Mouse (Mus musculus): Measurements from ENCODE around the gene Fbxw28. TPM values are rescaled to one million over a fixed set of nuclear protein-coding genes. Genes with fewer than 3 reads are reported as not detected.
"Not testable (repeated sequence)": the region's sequence is repeated elsewhere in the genome, so short reads cannot be mapped to it uniquely, and the experiment has no call there.

Gene Fbxw28
- total RNA-seq (2014; fragmentation: Nextera tagmentation) (not detected in 2 replicates), total RNA-seq (2017) (not detected in 2 replicates), polyA plus RNA-seq (2012) (not detected in 2 replicates)

DNA sequence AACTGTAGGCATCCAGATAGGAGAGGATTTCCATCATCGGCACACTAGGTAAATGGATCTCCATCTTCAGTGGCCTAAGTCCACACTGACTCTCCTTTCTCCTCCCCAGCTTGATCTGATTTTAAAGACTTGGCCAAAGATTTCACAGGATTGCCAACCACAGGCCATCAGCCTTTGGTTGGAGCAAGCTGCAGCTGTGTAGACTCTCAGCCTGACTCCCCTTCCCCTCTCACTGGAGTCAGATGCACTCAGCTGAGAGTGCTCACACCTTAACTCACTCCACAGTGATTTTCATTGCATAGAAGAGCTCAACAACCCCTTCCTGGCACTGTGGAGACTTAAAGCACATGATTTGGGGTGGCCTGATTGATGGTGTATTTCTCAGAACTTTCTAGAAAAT, at the start of gene Fbxw28:
Gene Fbxw28 (minus strand): TSS at position 101 of the 400 bp plus-strand sequence.
- not testable (repeated sequence) for ATAC-seq (ENCODE audit: extremely low read depth, insufficient number of reproducible peaks, low FRiP score, poor library complexity, severe bottlenecking); H3K9me3 ChIP-seq (replicated peaks); DNase-seq (ENCODE audit: low spot score); H3K36me3 ChIP-seq (replicated peaks); H3K4me3 ChIP-seq (ENCODE audit: low read depth, low read length); H3K4me1 ChIP-seq (ENCODE audit: insufficient read depth, low read depth, low read length); H3K27me3 ChIP-seq (ENCODE audit: insufficient read depth, low read length)

DNA sequence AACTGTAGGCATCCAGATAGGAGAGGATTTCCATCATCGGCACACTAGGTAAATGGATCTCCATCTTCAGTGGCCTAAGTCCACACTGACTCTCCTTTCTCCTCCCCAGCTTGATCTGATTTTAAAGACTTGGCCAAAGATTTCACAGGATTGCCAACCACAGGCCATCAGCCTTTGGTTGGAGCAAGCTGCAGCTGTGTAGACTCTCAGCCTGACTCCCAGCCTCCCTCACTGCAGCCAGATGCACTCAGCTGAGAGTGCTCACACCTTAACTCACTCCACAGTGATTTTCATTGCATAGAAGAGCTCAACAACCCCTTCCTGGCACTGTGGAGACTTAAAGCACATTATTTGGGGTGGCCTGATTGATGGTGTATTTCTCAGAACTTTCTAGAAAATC, 51.9 kb downstream of the Fbxw28 start, which contains the start of gene Fbxw14:
Gene Fbxw14 (minus strand): TSS at position 101 of the 400 bp plus-strand sequence.
- not testable (repeated sequence) for H3K4me1 ChIP-seq (ENCODE audit: insufficient read depth, low read depth, low read length); H3K27me3 ChIP-seq (ENCODE audit: insufficient read depth, low read length); H3K9me3 ChIP-seq (replicated peaks); DNase-seq (ENCODE audit: low spot score); ATAC-seq (ENCODE audit: extremely low read depth, insufficient number of reproducible peaks, low FRiP score, poor library complexity, severe bottlenecking); H3K36me3 ChIP-seq (replicated peaks); H3K4me3 ChIP-seq (ENCODE audit: low read depth, low read length)

Other genes with a start within 250 kb of the Fbxw28 start
- gene Plxnb1, start 244.3 kb downstream of the Fbxw28 start, total RNA-seq (2014; fragmentation: Nextera tagmentation), result not detected in 2 replicates
- gene Plxnb1, start 244.3 kb downstream of the Fbxw28 start, total RNA-seq (2017), result 0.23 and 0.44 TPM in 2 replicates
- not detected in 2 replicates for gene Plxnb1, start 244.3 kb downstream of the Fbxw28 start, polyA plus RNA-seq (2012)
- gene Fbxw21, start 177.6 kb downstream of the Fbxw28 start, total RNA-seq (2014; fragmentation: Nextera tagmentation), result not detected in 2 replicates
- gene Fbxw21, start 177.6 kb downstream of the Fbxw28 start, total RNA-seq (2017), result 0.11 TPM in 1 of 2 replicates, not detected in the other
- gene Fbxw21, start 177.6 kb downstream of the Fbxw28 start, polyA plus RNA-seq (2012), result not detected in 2 replicates
- gene Fbxw13, start 143.7 kb downstream of the Fbxw28 start, total RNA-seq (2014; fragmentation: Nextera tagmentation), result not detected in 2 replicates
- not detected in 2 replicates for gene Fbxw13, start 143.7 kb downstream of the Fbxw28 start, total RNA-seq (2017)
- not detected in 2 replicates for gene Fbxw13, start 143.7 kb downstream of the Fbxw28 start, polyA plus RNA-seq (2012)
- gene Fbxw20, start 104.9 kb downstream of the Fbxw28 start, total RNA-seq (2014; fragmentation: Nextera tagmentation), result not detected in 2 replicates
- gene Fbxw20, start 104.9 kb downstream of the Fbxw28 start, total RNA-seq (2017), result 0.06 TPM in 1 of 2 replicates, not detected in the other
- not detected in 2 replicates for gene Fbxw20, start 104.9 kb downstream of the Fbxw28 start, polyA plus RNA-seq (2012)
- not detected in 2 replicates for gene Fbxw14, start 52.0 kb downstream of the Fbxw28 start, total RNA-seq (2014; fragmentation: Nextera tagmentation)
- 0.23 and 0.87 TPM in 2 replicates for gene Fbxw14, start 52.0 kb downstream of the Fbxw28 start, total RNA-seq (2017)
- gene Fbxw14, start 52.0 kb downstream of the Fbxw28 start, polyA plus RNA-seq (2012), result not detected in 2 replicates
- not detected in 2 replicates for gene Fbxw22, start 64.6 kb upstream of the Fbxw28 start, total RNA-seq (2014; fragmentation: Nextera tagmentation)
- gene Fbxw22, start 64.6 kb upstream of the Fbxw28 start, total RNA-seq (2017), result 0.06 and 0.11 TPM in 2 replicates
- gene Fbxw22, start 64.6 kb upstream of the Fbxw28 start, polyA plus RNA-seq (2012), result not detected in 2 replicates
- not detected in 2 replicates for gene Fbxw16, start 109.5 kb upstream of the Fbxw28 start, total RNA-seq (2014; fragmentation: Nextera tagmentation)
- gene Fbxw16, start 109.5 kb upstream of the Fbxw28 start, total RNA-seq (2017), result not detected in 2 replicates
- not detected in 2 replicates for gene Fbxw16, start 109.5 kb upstream of the Fbxw28 start, polyA plus RNA-seq (2012)
- not detected in 2 replicates for gene Fbxw19, start 156.2 kb upstream of the Fbxw28 start, total RNA-seq (2014; fragmentation: Nextera tagmentation)
- gene Fbxw19, start 156.2 kb upstream of the Fbxw28 start, total RNA-seq (2017), result 0.11 TPM in 1 of 2 replicates, not detected in the other
- gene Fbxw19, start 156.2 kb upstream of the Fbxw28 start, polyA plus RNA-seq (2012), result not detected in 2 replicates
- not detected in 2 replicates for gene Fbxw15, start 228.6 kb upstream of the Fbxw28 start, total RNA-seq (2014; fragmentation: Nextera tagmentation)
- gene Fbxw15, start 228.6 kb upstream of the Fbxw28 start, total RNA-seq (2017), result not detected in 2 replicates
- not detected in 2 replicates for gene Fbxw15, start 228.6 kb upstream of the Fbxw28 start, polyA plus RNA-seq (2012)